Mouse (Mus musculus) lung, postnatal 10 days (tissue): Measurements from ENCODE around the gene Lrp6.
A peak's percentile ranks its signal among the peaks of the same experiment; 100 is the strongest.

ENCODE experiments used
- DNase-seq: peaks from one replicate; pipeline ENCODE4 v3.0.0; 2021

Lrp6 gene

GRCm38 (mm10) chr6:134567986-134568556, 1.3 kb upstream of the Lrp6 start:
- no peak for DNase-seq

GRCm38 (mm10) chr6:134566248-134566817, 432 bp downstream of the Lrp6 start:
- DNase-seq, result peak; percentile 23

- peak; percentile 11 for DNase-seq
Observed at GRCm38 (mm10) chr6:134565606-134566247, 1.0 kb downstream of the Lrp6 start.

- DNase-seq, result no peak
Observed at GRCm38 (mm10) chr6:134564539-134564938, 2.2 kb downstream of the Lrp6 start.

- DNase-seq, result no peak
Observed at GRCm38 (mm10) chr6:134559635-134560034, 7.1 kb downstream of the Lrp6 start.

GRCm38 (mm10) chr6:134558546-134559129, 8.1 kb downstream of the Lrp6 start:
- DNase-seq, result no peak

GRCm38 (mm10) chr6:134557043-134557442, 9.7 kb downstream of the Lrp6 start:
- DNase-seq, result no peak

- DNase-seq, result peak; percentile 29
Observed at GRCm38 (mm10) chr6:134556185-134556950, 10.4 kb downstream of the Lrp6 start.

- no peak for DNase-seq
Observed at GRCm38 (mm10) chr6:134555178-134555577, 11.6 kb downstream of the Lrp6 start.

- DNase-seq, result no peak
Observed at GRCm38 (mm10) chr6:134554230-134554629, 12.5 kb downstream of the Lrp6 start.

GRCm38 (mm10) chr6:134551007-134551406, 15.8 kb downstream of the Lrp6 start:
- DNase-seq, result no peak

GRCm38 (mm10) chr6:134550396-134550795, 16.4 kb downstream of the Lrp6 start:
- DNase-seq, result no peak

- DNase-seq, result no peak
Observed at GRCm38 (mm10) chr6:134544843-134545242, 21.9 kb downstream of the Lrp6 start.

GRCm38 (mm10) chr6:134544093-134544492, 22.7 kb downstream of the Lrp6 start:
- DNase-seq, result no peak

- no peak for DNase-seq
Observed at GRCm38 (mm10) chr6:134543607-134544006, 23.2 kb downstream of the Lrp6 start.

GRCm38 (mm10) chr6:134542374-134542773, 24.4 kb downstream of the Lrp6 start:
- DNase-seq, result no peak

- DNase-seq, result no peak
Observed at GRCm38 (mm10) chr6:134540161-134540560, 26.6 kb downstream of the Lrp6 start.

GRCm38 (mm10) chr6:134539459-134539858, 27.3 kb downstream of the Lrp6 start:
- DNase-seq, result no peak

GRCm38 (mm10) chr6:134538805-134539204, 28.0 kb downstream of the Lrp6 start:
- DNase-seq, result no peak

- DNase-seq, result no peak
Observed at GRCm38 (mm10) chr6:134537461-134538117, 29.2 kb downstream of the Lrp6 start.

- no peak for DNase-seq
Observed at GRCm38 (mm10) chr6:134535169-134535568, 31.6 kb downstream of the Lrp6 start.

- DNase-seq, result no peak
Observed at GRCm38 (mm10) chr6:134533021-134533420, 33.7 kb downstream of the Lrp6 start.

- DNase-seq, result no peak
Observed at GRCm38 (mm10) chr6:134531950-134532349, 34.8 kb downstream of the Lrp6 start.
